Mouse (Mus musculus): ENCODE measurements around the gene Isyna1.
A peak's percentile ranks its signal among the peaks of the same experiment; 100 is the strongest.

Gene Isyna1

DNA sequence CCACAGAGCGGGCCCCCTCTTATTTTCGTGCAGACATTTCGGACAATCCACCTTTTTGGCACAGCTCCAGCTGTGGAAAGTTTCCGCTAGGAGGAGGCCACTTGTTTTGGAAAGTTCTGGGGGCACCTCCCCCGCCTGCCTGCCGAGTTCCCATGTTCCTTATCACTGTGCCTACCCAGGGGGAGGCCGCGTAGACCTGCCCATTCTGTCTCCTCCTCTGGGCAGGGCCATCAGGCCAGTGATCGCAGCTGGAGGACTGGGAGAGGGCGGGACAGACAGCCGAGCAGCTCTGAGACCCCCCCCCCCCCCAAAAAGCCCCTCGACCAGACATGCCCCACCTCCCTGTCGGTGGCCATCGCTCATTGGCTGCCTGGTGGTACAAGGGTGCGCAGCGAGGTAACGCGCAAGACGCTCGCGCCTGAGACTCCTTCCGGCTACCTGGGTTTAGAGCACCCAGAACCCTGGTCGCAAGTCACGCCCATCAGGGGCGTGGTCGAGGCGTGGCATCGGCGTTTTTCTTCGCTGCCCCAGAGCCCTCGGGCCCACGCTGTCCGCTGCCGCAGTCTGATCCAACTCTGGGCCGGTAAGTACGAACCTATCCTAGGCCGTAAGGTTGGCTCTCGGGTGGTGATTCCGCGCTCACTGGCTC lies at the start of gene Isyna1:
Gene Isyna1, plus strand, starts transcription at position 413 of the 649 bp plus-strand sequence.
- DNase-seq (ENCODE audit: extremely low read depth, low read depth) = peak; percentile 96

- DNase-seq (ENCODE audit: extremely low read depth, low read depth) = no peak
Observed at GRCm38 (mm10) chr8:70546412-70546811, 47.8 kb upstream of the Isyna1 start.

- no peak for DNase-seq (ENCODE audit: extremely low read depth, low read depth)
Observed at GRCm38 (mm10) chr8:70547762-70548161, 46.4 kb upstream of the Isyna1 start.

- DNase-seq (ENCODE audit: extremely low read depth, low read depth) = no peak
Observed at GRCm38 (mm10) chr8:70549412-70550184, 44.6 kb upstream of the Isyna1 start.

- DNase-seq (ENCODE audit: extremely low read depth, low read depth) = no peak
Observed at GRCm38 (mm10) chr8:70551558-70552161, 42.5 kb upstream of the Isyna1 start.

DNA sequence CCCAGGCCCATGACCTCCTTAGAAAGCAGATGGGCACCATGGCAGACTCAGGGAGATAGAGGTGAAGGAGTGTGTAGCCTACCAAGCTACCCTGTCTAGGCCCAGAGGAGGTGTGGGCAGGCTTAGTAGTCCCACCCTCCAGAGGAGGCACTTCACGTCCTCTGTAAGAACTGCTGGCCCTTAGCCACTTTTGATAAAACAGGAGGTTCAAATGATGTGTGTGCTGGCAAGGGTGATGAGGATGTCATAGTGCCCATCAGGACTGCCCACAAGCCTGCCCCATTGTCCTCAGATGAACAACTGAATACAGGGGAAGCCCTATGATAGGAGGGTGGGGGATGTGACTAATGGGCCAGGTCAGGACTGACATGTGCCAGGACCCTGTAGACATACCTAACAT lies 41.3 kb upstream of the Isyna1 start:
- no peak for DNase-seq (ENCODE audit: extremely low read depth, low read depth)

- DNase-seq (ENCODE audit: extremely low read depth, low read depth) = no peak
Observed at GRCm38 (mm10) chr8:70553740-70554139, 40.4 kb upstream of the Isyna1 start.

DNA sequence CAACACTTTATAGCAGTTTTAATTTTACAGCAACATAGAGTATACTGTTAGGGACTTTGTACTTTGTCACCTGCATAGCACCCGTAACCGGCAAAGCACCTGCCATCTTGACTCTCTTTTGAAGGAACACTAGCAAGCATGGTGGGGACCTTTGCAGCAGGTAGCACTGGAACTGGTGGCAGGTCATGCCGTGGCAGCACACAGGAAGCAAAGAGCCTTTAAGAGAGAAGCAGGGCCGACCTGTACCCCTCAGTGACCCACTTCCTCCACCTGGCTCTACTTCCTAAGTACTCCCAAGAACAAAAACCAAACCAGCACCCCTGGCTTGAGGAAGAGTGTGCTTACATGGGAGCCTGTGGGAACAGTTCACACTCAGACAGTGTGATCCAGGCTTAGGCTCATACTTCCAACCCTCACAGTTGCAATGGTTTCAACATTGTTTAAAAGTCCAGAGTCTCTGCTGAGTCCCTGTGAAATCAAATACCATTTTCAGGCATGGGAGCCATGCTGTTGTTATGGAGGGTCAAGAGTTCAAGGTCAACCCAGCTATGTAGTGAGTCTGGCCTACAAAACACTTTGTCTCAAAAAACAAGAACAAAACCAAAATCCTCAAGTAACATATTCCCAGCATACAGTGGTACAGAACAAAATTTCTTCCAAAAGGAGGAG lies 39.0 kb upstream of the Isyna1 start:
- no peak for DNase-seq (ENCODE audit: extremely low read depth, low read depth)

DNA sequence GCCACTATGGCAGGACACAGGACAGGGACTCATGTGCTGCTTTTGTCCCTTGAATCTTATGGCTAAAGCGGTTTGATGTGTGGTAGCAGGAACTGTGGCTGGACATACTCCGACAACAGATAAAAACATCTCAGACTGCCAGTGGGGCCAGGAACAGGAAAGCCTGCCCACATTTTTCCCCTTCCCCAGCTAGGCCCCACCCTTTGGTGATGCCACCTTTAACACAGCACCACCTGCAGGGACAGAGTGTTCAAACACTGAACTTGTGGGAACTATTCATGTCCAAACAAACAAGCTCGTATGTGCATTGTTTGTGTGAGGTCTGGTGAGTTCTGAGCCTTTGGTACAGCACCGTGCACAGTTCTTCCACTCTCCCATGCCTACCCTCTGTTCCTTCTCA lies 35.8 kb upstream of the Isyna1 start:
- DNase-seq (ENCODE audit: extremely low read depth, low read depth) = no peak

GRCm38 (mm10) chr8:70558983-70559382 lies 35.2 kb upstream of the Isyna1 start:
- DNase-seq (ENCODE audit: extremely low read depth, low read depth) = no peak

GRCm38 (mm10) chr8:70560096-70560495 lies 34.1 kb upstream of the Isyna1 start:
- peak; percentile 64 for DNase-seq (ENCODE audit: extremely low read depth, low read depth)

DNA sequence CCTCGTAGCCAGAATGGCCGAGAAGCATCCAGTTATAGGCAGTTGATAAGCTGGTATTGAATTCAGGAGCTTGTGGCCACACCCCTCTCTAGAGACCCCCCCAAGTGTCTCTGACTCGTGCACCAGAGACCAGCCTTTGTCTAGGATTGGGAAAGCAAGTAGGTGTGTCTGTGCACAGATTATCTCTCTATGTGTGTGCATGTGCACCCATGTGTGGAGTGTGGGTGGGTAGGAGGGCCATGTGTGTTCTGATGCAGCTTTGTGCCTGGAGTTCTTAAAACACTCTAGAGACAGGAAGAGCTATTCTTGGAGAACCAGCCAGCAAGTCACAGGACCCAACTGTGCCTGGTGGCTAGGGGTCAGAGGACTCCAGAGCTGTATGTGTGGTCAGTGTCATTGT lies 33.6 kb upstream of the Isyna1 start:
- no peak for DNase-seq (ENCODE audit: extremely low read depth, low read depth)

- DNase-seq (ENCODE audit: extremely low read depth, low read depth) = no peak
Observed at GRCm38 (mm10) chr8:70561357-70561756, 32.8 kb upstream of the Isyna1 start.

GRCm38 (mm10) chr8:70561809-70562535 lies 32.2 kb upstream of the Isyna1 start:
- no peak for DNase-seq (ENCODE audit: extremely low read depth, low read depth)

GRCm38 (mm10) chr8:70562802-70563201 lies 31.4 kb upstream of the Isyna1 start:
- DNase-seq (ENCODE audit: extremely low read depth, low read depth) = no peak

DNA sequence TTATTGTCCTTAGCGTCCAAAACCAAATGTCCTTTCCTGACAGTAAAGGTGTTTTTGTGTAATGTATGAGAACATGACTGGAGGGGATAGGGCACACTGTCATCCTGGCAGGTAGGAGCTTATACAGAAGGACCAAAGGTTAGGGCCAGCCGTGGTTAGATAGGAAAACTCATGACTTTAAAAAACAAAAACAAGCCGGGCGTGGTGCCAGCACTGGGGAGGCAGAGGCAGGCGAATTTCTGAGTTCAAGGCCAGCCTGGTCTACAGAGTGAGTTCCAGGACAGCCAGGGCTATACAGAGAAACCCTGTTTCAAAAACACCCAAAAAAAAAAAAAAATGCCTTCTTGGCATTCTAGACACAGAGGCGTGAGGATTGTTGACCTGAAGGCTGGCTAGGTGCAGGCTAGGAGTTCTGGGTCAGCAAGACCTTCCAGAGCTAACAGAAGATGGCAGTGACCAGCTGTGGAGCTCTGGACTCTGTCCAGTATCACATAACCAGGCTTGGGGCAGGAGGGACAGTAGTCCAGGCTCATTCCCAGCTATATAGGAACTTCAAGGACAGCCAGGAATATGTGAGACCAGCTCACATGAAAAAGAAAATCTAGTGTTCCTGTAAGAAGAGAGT lies 30.3 kb upstream of the Isyna1 start:
- DNase-seq (ENCODE audit: extremely low read depth, low read depth) = no peak

GRCm38 (mm10) chr8:70564696-70565235 lies 29.4 kb upstream of the Isyna1 start:
- DNase-seq (ENCODE audit: extremely low read depth, low read depth) = no peak

- DNase-seq (ENCODE audit: extremely low read depth, low read depth) = no peak
Observed at GRCm38 (mm10) chr8:70565561-70565960, 28.6 kb upstream of the Isyna1 start.

GRCm38 (mm10) chr8:70570360-70570759 lies 23.8 kb upstream of the Isyna1 start:
- DNase-seq (ENCODE audit: extremely low read depth, low read depth) = no peak

GRCm38 (mm10) chr8:70570990-70571389 lies 23.2 kb upstream of the Isyna1 start:
- DNase-seq (ENCODE audit: extremely low read depth, low read depth) = no peak

DNA sequence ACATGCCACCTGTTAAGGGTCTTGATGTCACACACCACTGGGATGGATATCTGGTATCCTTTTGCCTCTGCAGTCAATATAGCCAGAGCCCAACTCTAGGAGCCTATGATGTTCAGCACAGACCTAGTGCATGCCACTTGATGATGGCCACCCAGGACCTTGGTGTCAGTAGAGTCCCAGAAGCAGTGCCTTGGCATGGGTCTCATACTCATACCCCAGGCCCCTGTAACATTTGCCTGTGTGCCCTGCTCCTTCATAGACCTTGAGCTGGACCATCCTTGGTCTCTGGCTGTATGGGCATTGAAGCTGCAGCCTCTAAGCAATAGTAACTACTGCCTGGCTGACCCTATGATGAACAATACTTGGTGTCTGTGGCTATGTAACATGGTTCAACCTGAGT lies 19.9 kb upstream of the Isyna1 start:
- DNase-seq (ENCODE audit: extremely low read depth, low read depth) = no peak
